Mouse (Mus musculus): Measurements from ENCODE around the gene Arhgap24. TPM values are rescaled to one million over a fixed set of nuclear protein-coding genes. Genes with fewer than 3 reads are reported as not detected.

Arhgap24 gene
- total and polyA plus RNA-seq, 3 experiments: 5.5 to 23.4 (median 14.7) TPM

DNA sequence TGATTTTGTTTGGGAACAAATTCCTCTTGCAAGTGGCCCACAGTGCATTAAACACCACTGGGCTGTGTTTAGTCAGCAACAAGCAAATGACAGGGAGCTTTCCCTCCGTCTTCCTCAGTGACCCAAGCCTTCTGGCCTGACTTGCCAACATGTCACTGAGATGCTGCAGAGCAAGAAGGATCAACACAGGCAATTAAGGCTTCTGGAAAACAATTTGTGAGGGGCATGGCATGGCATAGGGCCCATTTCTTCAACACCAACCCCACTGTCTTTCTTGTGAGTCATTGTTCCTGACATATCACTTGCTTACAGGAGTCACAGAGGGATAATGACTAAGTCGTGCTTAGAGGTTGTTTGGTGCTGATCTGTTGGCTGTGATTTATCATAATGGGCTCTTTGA is 196.0 kb downstream of the Arhgap24 start:
- no peak for DNase-seq

DNA sequence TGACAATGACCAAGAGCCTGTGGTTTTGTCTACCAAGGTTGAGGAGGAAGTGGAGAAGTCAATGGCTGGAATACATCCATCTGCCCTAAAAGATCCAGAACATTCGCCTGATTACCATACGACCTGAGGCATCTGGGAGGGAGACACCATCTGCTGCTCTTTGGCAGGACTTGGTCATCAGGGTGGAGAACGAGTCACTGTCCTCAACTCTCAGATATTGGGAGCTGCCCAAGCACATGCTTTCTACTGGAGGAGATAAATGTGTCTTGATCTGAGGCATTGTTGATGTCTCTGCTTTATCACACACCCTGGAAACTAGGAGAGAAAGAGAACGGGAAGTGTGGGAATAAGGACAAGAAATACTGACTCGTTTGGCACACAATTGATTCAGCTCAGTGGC is 206.5 kb downstream of the Arhgap24 start:
- no peak for DNase-seq

DNA sequence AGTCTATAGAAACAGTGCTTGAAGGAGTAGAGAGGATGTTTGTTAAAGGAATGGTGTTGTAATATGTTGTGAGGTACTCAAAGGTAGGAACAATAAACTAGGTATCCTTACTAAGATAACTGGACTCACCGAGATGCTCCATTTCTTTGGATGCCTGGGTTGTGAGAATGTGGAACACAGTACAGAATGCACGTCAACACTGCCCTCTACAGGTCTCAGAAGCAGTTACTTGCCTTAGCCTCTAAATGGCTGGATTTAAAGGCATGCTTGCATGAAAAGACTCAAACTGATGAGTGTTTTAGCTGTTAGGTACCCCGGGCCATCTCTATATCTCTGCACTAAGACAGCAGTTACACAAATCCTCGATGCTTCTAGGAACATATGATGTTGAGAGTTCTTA is 211.3 kb downstream of the Arhgap24 start:
- peak; percentile 64 for DNase-seq

GRCm38 (mm10) chr5:102693192-102693591 is 212.0 kb downstream of the Arhgap24 start:
- DNase-seq: no peak

GRCm38 (mm10) chr5:102693871-102694270 is 212.7 kb downstream of the Arhgap24 start:
- no peak for DNase-seq

DNA sequence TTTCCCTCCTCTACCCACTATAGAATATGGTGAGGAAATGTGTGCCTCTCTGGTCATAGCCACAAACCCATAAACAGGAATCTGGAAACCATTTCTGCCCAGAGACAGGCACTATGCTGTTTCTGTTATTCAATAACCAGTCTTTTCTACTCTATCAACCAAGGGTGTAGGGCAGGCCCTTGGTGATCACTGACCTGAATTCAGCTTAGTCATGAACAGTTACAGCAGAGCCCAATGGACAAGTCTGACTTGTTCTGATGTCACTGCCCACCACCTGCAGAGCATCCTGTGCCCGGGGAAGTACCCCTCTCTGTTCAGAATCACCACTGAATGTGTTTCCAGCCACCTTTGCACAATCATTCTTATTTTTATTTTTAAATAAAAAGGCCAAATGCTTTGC is 216.6 kb downstream of the Arhgap24 start:
- DNase-seq: no peak

DNA sequence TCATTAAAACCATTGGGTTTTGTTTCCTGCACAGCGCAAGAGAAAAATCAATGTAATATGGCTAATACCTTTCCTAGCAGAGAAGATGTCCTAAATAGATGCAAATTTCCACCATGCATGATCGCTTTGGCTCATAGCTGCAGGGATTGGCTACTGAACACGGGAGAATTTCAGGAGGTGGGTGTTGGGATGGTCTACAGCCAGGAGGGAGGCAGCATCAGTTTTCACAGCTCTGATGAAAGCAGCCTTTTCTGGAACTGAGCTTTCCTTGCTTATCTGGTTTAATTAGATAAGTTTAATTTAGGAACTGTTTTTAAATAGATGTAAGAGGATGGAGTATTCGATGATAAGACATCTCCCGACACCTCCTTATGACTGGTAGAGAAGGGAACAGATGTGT is 217.2 kb downstream of the Arhgap24 start:
- no peak for DNase-seq

- no peak for DNase-seq
Measured at GRCm38 (mm10) chr5:102698891-102699290, 217.7 kb downstream of the Arhgap24 start.

GRCm38 (mm10) chr5:102702581-102702980 is 221.4 kb downstream of the Arhgap24 start:
- DNase-seq: no peak

DNA sequence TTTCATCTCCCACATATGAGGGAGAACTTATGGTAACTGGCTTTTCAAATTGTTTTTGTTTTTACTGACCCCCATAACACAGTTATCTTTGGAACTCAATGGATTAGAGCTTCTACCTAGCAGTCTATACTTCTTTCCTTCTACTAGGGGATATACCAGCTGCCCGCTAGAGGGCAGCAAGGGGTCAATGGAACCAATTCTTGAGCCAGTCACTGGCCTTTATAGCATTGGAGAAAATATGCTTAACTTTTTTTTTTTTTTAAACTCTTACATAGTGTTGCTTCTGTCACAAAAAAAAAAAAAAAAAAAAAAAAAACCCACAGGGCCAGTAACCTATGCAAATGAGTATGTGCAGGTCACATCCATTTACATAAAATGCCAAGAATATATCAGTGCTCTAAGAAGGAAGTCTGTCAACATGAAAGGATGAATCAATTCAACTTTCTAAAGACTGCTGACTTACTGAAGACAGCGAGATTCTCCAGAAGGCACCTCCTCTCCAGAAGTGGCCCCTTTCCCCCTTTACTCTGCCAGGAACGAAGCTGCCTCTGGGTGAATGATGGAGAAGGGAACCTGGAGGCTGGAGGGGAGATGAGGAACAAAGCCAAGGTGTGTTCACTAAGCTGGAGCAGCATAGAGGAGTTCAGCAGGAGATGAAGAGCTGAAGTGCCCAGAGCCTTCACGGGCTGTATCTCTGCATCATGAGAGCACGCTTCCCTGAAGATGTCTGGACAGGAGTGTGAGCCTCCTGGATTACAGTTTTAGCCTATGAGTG is 222.3 kb downstream of the Arhgap24 start:
- peak; percentile 58 for DNase-seq

DNA sequence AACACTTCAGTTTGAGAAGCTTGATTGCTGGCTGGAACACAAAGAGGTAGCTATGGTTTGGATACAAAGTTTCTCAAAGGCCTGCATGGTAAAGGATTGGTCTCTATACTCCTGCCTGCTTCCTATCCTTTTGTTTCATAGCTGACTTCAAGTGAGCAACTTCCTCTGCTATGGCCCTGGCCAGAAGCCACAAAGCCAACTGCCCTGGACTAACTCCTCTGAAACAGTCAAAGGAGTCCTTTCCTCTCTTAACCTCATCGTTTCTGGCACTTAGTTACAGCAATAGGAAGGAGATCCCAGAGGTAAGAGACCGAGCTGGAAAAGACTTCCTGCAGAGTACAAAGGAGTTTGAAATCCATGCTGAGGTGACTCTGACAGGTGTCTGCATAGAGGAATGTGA is 224.0 kb downstream of the Arhgap24 start:
- DNase-seq: no peak

GRCm38 (mm10) chr5:102710336-102710735 is 229.1 kb downstream of the Arhgap24 start:
- DNase-seq: no peak

GRCm38 (mm10) chr5:102719368-102719972 is 238.3 kb downstream of the Arhgap24 start:
- DNase-seq: peak; percentile 13

DNA sequence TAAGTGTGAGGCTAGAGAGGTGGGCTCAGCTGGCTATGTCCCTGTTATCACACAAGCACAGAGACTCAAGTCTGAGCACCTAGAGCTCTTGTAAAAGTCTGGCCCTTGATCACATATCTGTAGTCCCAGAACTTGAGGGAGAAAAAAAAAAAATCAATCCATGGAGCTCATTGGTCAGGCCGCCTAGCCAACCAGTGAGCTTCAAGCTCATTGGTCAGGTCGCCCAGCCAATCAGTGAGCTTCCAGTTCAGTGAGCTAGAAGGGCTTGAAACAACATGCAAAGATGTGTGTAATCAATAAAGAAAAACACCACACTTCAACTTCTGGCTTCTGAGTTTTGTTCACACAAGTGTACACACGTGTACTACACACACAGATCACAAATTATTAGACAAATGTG is 242.4 kb downstream of the Arhgap24 start:
- no peak for DNase-seq

- DNase-seq: no peak
Measured at GRCm38 (mm10) chr5:102724813-102725348, 243.7 kb downstream of the Arhgap24 start.

DNA sequence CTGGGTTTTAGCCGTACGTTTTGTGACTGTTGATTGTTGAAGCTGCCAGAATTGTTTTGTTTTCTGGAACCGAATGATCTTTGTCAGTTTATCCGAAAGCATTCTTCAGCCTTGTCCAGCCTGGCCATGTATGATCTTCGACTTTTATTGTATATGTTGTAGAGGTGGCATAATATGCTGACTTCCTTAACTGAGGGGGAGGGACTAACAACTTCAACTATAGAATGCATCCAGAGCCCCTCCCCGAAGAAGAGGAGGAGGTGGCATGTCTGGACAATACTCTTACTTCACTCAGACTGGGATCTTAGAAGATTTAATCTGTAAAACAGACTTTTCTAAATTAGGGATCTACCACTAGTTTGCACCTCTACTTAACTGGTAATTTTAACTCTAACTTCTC is 244.2 kb downstream of the Arhgap24 start:
- DNase-seq: no peak

- no peak for DNase-seq
Measured at GRCm38 (mm10) chr5:102726985-102727384, 245.8 kb downstream of the Arhgap24 start.

GRCm38 (mm10) chr5:102728531-102728930 is 247.3 kb downstream of the Arhgap24 start:
- DNase-seq: no peak

GRCm38 (mm10) chr5:102729476-102729875 is 248.3 kb downstream of the Arhgap24 start:
- no peak for DNase-seq

- DNase-seq: no peak
Measured at GRCm38 (mm10) chr5:102736131-102736530, 254.9 kb downstream of the Arhgap24 start.

GRCm38 (mm10) chr5:102742554-102743255 is 261.5 kb downstream of the Arhgap24 start:
- DNase-seq: no peak

DNA sequence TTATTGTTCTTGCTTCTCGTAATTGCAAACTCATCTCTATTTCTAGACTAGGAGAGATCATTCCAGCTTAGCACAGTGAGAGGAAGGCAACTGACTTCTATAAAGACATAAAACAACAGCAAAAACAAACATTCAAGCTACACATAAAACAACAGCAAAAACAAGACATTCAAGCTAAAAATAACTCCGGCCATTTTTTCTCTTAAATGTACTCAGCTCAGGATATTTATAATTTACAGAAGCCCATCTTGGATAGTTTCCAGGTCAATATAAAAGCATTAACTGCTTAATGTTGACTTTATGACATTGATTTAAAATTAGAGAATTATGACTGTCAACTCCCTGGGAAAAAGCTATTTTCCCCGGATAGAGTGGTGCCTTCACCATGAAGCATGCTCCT is 262.2 kb downstream of the Arhgap24 start:
- no peak for DNase-seq

GRCm38 (mm10) chr5:102744051-102744450 is 262.9 kb downstream of the Arhgap24 start:
- no peak for DNase-seq
